Mouse (Mus musculus): ENCODE measurements around the gene Reps2. TPM values are rescaled to one million over a fixed set of nuclear protein-coding genes. Genes with fewer than 3 reads are reported as not detected.
A peak's percentile ranks its signal among the peaks of the same experiment; 100 is the strongest.

The Reps2 gene
- polyA plus RNA-seq, 1 experiment from 2014 or later: 0.36 TPM

DNA sequence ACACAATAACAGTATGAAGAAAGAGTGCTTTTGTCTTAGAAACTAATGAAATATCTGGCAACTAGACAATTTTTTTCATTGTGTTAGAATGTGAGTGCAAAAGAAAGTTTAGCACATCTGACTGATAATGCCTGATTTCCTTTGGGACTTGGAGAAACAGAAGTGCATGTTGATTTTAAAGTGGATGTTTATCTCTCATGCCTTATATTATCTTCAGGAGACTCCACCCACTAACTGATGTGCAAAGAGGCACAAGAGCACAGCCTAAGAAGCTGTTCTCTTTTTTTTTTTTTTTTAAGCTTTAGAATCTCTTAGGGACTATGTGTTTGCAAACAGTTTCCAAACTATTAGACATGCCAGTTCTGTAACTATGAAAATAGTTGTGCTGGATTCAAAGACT lies 7.7 kb upstream of the Reps2 start:
- Histone ChIP-seq H3K27me3 (ENCODE audit: control insufficient read depth, insufficient read depth, low read length) (no peaks in the 10 kb centered on the region), H3K36me3 (ENCODE audit: control insufficient read depth, insufficient read depth, low read length) (no peaks in the 10 kb centered on the region), H3K9me3 (replicated peaks; ENCODE audit: control insufficient read depth, low read length) (no peaks in the 10 kb centered on the region), H3K9ac (ENCODE audit: low read depth, low read length) (no peak overlapping the region), H3K27ac (ENCODE audit: low read depth, low read length) (no peak overlapping the region), H3K4me1 (ENCODE audit: control insufficient read depth, insufficient read depth, low read length) (no peaks in the 10 kb centered on the region), H3K4me3 (ENCODE audit: low read depth, low read length) (no peak overlapping the region), H3K4me2 (no peak overlapping the region)
- ATAC-seq (replicated peaks; ENCODE audit: insufficient number of reproducible peaks, low FRiP score, low TSS enrichment): no peak

DNA sequence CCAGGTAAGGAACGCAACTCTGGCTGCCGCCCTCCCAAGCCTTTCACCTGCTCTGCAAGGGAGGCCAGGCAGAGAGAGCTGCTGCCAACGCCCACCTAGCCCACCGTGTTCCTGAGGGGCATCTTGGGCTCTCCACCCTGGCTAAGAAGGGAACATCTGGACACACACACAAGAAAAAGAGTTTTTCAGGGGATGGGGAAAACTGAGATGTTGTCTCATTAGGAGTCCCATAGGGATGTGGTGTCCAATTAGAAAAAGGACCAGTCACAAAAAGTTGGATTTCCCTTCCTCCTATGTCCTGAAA lies 292 bp upstream of the Reps2 start:
- Histone ChIP-seq H3K27me3 (ENCODE audit: control insufficient read depth, insufficient read depth, low read length) (no peaks in the 10 kb centered on the region; the same call in 1 of the 2 replicates), H3K4me3 (ENCODE audit: low read depth, low read length) (peak overlapping the region; percentile 52), H3K9ac (ENCODE audit: low read depth, low read length) (no peak overlapping the region), H3K27ac (ENCODE audit: low read depth, low read length) (no peak overlapping the region), H3K36me3 (ENCODE audit: control insufficient read depth, insufficient read depth, low read length) (no peaks in the 10 kb centered on the region), H3K4me2 (peak overlapping the region; percentile 77), H3K9me3 (replicated peaks; ENCODE audit: control insufficient read depth, low read length) (no peaks in the 10 kb centered on the region), H3K4me1 (ENCODE audit: control insufficient read depth, insufficient read depth, low read length) (no peaks in the 10 kb centered on the region)
- WGBS (ENCODE audit: insufficient replicate concordance): 14% methylated on average over 4 of the region's 4 CpGs
- no peak for ATAC-seq (replicated peaks; ENCODE audit: insufficient number of reproducible peaks, low FRiP score, low TSS enrichment)

DNA sequence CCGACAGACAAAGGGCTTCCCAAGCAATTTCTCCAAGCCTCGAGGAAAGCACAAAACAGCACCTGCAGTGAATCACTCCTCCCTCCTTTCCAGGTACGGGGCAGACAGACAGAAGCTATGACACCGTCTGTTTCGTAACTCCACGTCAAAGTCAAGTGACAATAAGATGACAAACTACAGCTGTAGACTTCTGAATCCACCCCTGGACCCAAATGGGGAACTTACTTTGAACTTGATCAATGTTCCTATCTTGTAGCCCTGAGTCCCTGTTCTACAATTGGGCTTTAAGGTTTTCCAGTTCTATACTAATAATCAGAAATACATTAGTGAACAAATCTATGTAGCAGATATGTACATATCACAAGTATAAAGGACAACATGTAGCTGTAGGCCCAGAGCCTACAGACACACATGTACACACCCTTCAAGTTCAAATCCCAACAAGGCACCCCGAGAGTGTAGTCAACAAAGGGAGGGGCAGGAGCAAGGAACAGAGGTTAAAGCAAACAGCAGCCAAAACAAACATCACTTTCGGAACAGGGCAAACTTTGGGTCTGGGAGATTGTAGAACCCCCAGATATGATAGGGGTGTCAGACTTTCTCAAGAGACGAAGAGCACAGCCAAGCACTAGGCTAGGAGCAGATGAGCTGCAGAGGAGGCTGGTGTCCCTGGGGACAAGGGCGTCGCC lies 903 bp downstream of the Reps2 start:
- no peak; the same call in 1 of the 2 replicates for ATAC-seq (replicated peaks; ENCODE audit: insufficient number of reproducible peaks, low FRiP score, low TSS enrichment)
- H3K4me1 ChIP-seq (ENCODE audit: control insufficient read depth, insufficient read depth, low read length): no peaks in the 10 kb centered on the region
- peak overlapping the region; percentile 77 for H3K4me2 ChIP-seq
- no peak overlapping the region for H3K9ac ChIP-seq (ENCODE audit: low read depth, low read length)
- peak overlapping the region; percentile 52 for H3K4me3 ChIP-seq (ENCODE audit: low read depth, low read length)
- H3K36me3 ChIP-seq (ENCODE audit: control insufficient read depth, insufficient read depth, low read length): no peaks in the 10 kb centered on the region
- H3K9me3 ChIP-seq (replicated peaks; ENCODE audit: control insufficient read depth, low read length): no peaks in the 10 kb centered on the region
- no peaks in the 10 kb centered on the region; the same call in 1 of the 2 replicates for H3K27me3 ChIP-seq (ENCODE audit: control insufficient read depth, insufficient read depth, low read length)
- WGBS (ENCODE audit: insufficient replicate concordance): 51% methylated on average over 11 of the region's 11 CpGs
- no peak overlapping the region for H3K27ac ChIP-seq (ENCODE audit: low read depth, low read length)

GRCm38 (mm10) chrX:162641764-162642163 lies 1.7 kb downstream of the Reps2 start:
- no peak overlapping the region for H3K9ac ChIP-seq (ENCODE audit: low read depth, low read length)
- WGBS (ENCODE audit: insufficient replicate concordance): 74% methylated on average over 4 of the region's 4 CpGs
- no peaks in the 10 kb centered on the region; the same call in 1 of the 2 replicates for H3K27me3 ChIP-seq (ENCODE audit: control insufficient read depth, insufficient read depth, low read length)
- no peak overlapping the region for H3K4me2 ChIP-seq
- no peaks in the 10 kb centered on the region for H3K4me1 ChIP-seq (ENCODE audit: control insufficient read depth, insufficient read depth, low read length)
- no peak for ATAC-seq (replicated peaks; ENCODE audit: insufficient number of reproducible peaks, low FRiP score, low TSS enrichment)
- H3K36me3 ChIP-seq (ENCODE audit: control insufficient read depth, insufficient read depth, low read length): no peaks in the 10 kb centered on the region
- H3K9me3 ChIP-seq (replicated peaks; ENCODE audit: control insufficient read depth, low read length): no peaks in the 10 kb centered on the region
- no peak overlapping the region for H3K27ac ChIP-seq (ENCODE audit: low read depth, low read length)
- H3K4me3 ChIP-seq (ENCODE audit: low read depth, low read length): no peak overlapping the region

DNA sequence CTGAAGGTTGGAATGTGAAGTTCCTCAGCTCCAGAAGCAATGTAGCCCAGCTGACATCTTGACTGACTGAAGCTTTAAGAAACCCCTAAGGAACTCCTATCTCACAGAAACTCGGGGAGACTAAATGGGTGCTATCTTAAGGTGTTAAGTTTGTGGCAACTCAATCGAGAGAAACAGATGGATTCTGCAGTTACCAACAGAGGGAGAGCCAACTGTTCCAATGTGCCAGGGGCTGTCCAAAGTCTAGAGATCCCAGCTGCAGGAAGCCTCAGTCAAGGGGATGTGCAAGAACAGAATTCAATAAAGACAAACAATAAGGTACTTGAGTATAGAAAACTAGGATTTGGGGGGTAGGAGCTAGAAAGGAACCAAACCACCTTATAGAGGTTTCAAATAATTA lies 8.3 kb downstream of the Reps2 start:
- ATAC-seq (replicated peaks; ENCODE audit: insufficient number of reproducible peaks, low FRiP score, low TSS enrichment): no peak

DNA sequence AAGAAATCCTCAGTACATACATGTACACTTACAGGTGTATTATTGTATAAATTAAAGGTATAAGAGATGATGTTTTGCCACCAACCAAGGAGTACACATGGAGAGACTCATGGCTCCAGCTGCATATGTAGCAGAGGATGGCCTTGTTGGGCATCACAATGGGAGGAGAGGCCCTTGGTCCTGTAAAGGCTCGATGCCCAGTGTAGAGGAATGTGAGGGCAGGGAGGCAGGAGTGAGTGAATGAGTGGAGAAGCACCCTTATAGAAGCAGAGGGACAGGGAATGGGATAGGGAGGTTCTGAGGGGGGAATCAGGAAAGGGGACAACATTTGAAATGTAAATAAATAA lies 21.4 kb downstream of the Reps2 start:
- WGBS (ENCODE audit: insufficient replicate concordance): 75% methylated on average over 1 of the region's 1 CpGs
- H3K27me3 ChIP-seq (ENCODE audit: control insufficient read depth, insufficient read depth, low read length): no peaks in the 10 kb centered on the region
- no peak overlapping the region for H3K27ac ChIP-seq (ENCODE audit: low read depth, low read length)
- no peak for ATAC-seq (replicated peaks; ENCODE audit: insufficient number of reproducible peaks, low FRiP score, low TSS enrichment)
- H3K4me2 ChIP-seq: no peak overlapping the region
- no peak overlapping the region for H3K9ac ChIP-seq (ENCODE audit: low read depth, low read length)
- H3K4me1 ChIP-seq (ENCODE audit: control insufficient read depth, insufficient read depth, low read length): no peaks in the 10 kb centered on the region
- H3K36me3 ChIP-seq (ENCODE audit: control insufficient read depth, insufficient read depth, low read length): no peaks in the 10 kb centered on the region
- H3K4me3 ChIP-seq (ENCODE audit: low read depth, low read length): no peak overlapping the region
- no peaks in the 10 kb centered on the region for H3K9me3 ChIP-seq (replicated peaks; ENCODE audit: control insufficient read depth, low read length)

More for the DNA sequence above, 8.3 kb downstream of the Reps2 start:
- H3K4me1 ChIP-seq (ENCODE audit: control insufficient read depth, insufficient read depth, low read length): no peaks in the 10 kb centered on the region
- H3K27ac ChIP-seq (ENCODE audit: low read depth, low read length): no peak overlapping the region
- H3K4me3 ChIP-seq (ENCODE audit: low read depth, low read length): no peak overlapping the region
- 33% methylated on average over 2 of the region's 2 CpGs for WGBS (ENCODE audit: insufficient replicate concordance)
- H3K9me3 ChIP-seq (replicated peaks; ENCODE audit: control insufficient read depth, low read length): no peaks in the 10 kb centered on the region
- no peak overlapping the region for H3K4me2 ChIP-seq
- no peaks in the 10 kb centered on the region for H3K36me3 ChIP-seq (ENCODE audit: control insufficient read depth, insufficient read depth, low read length)
- H3K27me3 ChIP-seq (ENCODE audit: control insufficient read depth, insufficient read depth, low read length): no peaks in the 10 kb centered on the region
- H3K9ac ChIP-seq (ENCODE audit: low read depth, low read length): no peak overlapping the region

GRCm38 (mm10) chrX:162621194-162622090 lies 22.0 kb downstream of the Reps2 start:
- Histone ChIP-seq H3K27ac (ENCODE audit: low read depth, low read length) (no peak overlapping the region), H3K4me3 (ENCODE audit: low read depth, low read length) (no peak overlapping the region), H3K9me3 (replicated peaks; ENCODE audit: control insufficient read depth, low read length) (no peaks in the 10 kb centered on the region), H3K4me1 (ENCODE audit: control insufficient read depth, insufficient read depth, low read length) (no peaks in the 10 kb centered on the region), H3K36me3 (ENCODE audit: control insufficient read depth, insufficient read depth, low read length) (no peaks in the 10 kb centered on the region), H3K9ac (ENCODE audit: low read depth, low read length) (no peak overlapping the region), H3K4me2 (no peak overlapping the region), H3K27me3 (ENCODE audit: control insufficient read depth, insufficient read depth, low read length) (no peaks in the 10 kb centered on the region)
- WGBS (ENCODE audit: insufficient replicate concordance): 72% methylated on average over 5 of the region's 5 CpGs
- no peak for ATAC-seq (replicated peaks; ENCODE audit: insufficient number of reproducible peaks, low FRiP score, low TSS enrichment)

DNA sequence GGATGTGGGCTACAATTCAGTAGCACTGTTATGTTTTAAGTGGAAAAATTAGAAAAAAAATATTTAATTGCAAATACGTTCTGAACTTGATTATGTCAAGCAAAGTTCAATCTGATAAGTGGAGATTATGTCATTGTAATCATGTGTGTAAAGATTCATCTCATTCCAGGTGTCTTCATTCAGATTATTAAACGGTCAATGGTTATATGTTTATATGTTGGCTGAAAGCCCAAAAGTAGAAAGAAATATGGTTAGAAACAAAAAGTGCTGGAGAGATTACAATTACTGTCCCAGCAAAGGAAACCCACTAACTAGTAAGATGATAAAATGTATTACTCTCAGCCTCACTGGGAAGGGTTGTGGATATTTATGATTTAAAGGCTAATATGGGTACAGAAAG lies 23.7 kb downstream of the Reps2 start:
- Histone ChIP-seq H3K9ac (ENCODE audit: low read depth, low read length) (no peak overlapping the region), H3K4me2 (no peak overlapping the region), H3K36me3 (ENCODE audit: control insufficient read depth, insufficient read depth, low read length) (no peaks in the 10 kb centered on the region), H3K4me3 (ENCODE audit: low read depth, low read length) (no peak overlapping the region), H3K4me1 (ENCODE audit: control insufficient read depth, insufficient read depth, low read length) (no peaks in the 10 kb centered on the region), H3K27ac (ENCODE audit: low read depth, low read length) (no peak overlapping the region), H3K27me3 (ENCODE audit: control insufficient read depth, insufficient read depth, low read length) (no peaks in the 10 kb centered on the region), H3K9me3 (replicated peaks; ENCODE audit: control insufficient read depth, low read length) (no peaks in the 10 kb centered on the region)
- 67% methylated on average over 2 of the region's 2 CpGs for WGBS (ENCODE audit: insufficient replicate concordance)
- no peak for ATAC-seq (replicated peaks; ENCODE audit: insufficient number of reproducible peaks, low FRiP score, low TSS enrichment)

GRCm38 (mm10) chrX:162618547-162618946 lies 24.9 kb downstream of the Reps2 start:
- no peaks in the 10 kb centered on the region for H3K4me1 ChIP-seq (ENCODE audit: control insufficient read depth, insufficient read depth, low read length)
- no peak overlapping the region for H3K9ac ChIP-seq (ENCODE audit: low read depth, low read length)
- H3K27me3 ChIP-seq (ENCODE audit: control insufficient read depth, insufficient read depth, low read length): no peaks in the 10 kb centered on the region
- H3K9me3 ChIP-seq (replicated peaks; ENCODE audit: control insufficient read depth, low read length): no peaks in the 10 kb centered on the region
- ATAC-seq (replicated peaks; ENCODE audit: insufficient number of reproducible peaks, low FRiP score, low TSS enrichment): no peak
- WGBS (ENCODE audit: insufficient replicate concordance): 91% methylated on average over 3 of the region's 3 CpGs
- H3K4me3 ChIP-seq (ENCODE audit: low read depth, low read length): no peak overlapping the region
- no peak overlapping the region for H3K4me2 ChIP-seq
- no peak overlapping the region for H3K27ac ChIP-seq (ENCODE audit: low read depth, low read length)
- no peaks in the 10 kb centered on the region for H3K36me3 ChIP-seq (ENCODE audit: control insufficient read depth, insufficient read depth, low read length)

Measured in heart, embryonic 11.5 days (tissue).